Mouse (Mus musculus) heart, embryonic 12.5 days (tissue): ENCODE measurements around the gene Ppp1r32. TPM values are rescaled to one million over a fixed set of nuclear protein-coding genes. Genes with fewer than 3 reads are reported as not detected.

Experiments
- ATAC-seq: fragments of 200-750 bp; cut with Nextera tagmentation; 2 replicates; pipeline ENCODE4 v1.8.0; 2017; ENCODE audit warnings: moderate TSS enrichment, moderate library complexity; ENCODE audit not compliant: insufficient number of reproducible peaks, low FRiP score
- H3K27ac ChIP-seq: fragments of 300-500 bp; sonication (generic); 2 replicates; pipeline ENCODE4 v1.5.1; 2016; ENCODE audit warnings: mild to moderate bottlenecking, moderate library complexity; ENCODE audit not compliant: poor library complexity, severe bottlenecking
- H3K27me3 ChIP-seq: fragments of 300-500 bp; sonication (generic); replicated peaks from 2 replicates; pipeline ENCODE4 v1.6.1; 2016; ENCODE audit warnings: mild to moderate bottlenecking, moderate library complexity
- H3K36me3 ChIP-seq: fragments of 300-500 bp; sonication (generic); 2 replicates; pipeline ENCODE4 v1.6.1; 2016; ENCODE audit warnings: mild to moderate bottlenecking, moderate library complexity
- H3K4me1 ChIP-seq: fragments of 300-500 bp; sonication (generic); replicated peaks from 2 replicates; pipeline ENCODE4 v1.6.1; 2016; ENCODE audit warnings: mild to moderate bottlenecking
- H3K4me2 ChIP-seq: fragments of 300-500 bp; sonication (generic); 2 replicates; pipeline ENCODE4 v1.6.1; 2016; ENCODE audit warnings: mild to moderate bottlenecking, moderate library complexity
- H3K4me3 ChIP-seq: fragments of 300-500 bp; sonication (generic); 2 replicates; pipeline ENCODE4 v1.5.1; 2016; ENCODE audit warnings: mild to moderate bottlenecking
- H3K9ac ChIP-seq: fragments of 300-500 bp; sonication (generic); 2 replicates; pipeline ENCODE4 v1.6.1; 2016; ENCODE audit warnings: mild to moderate bottlenecking, moderate library complexity
- H3K9me3 ChIP-seq: fragments of 300-500 bp; sonication (generic); replicated peaks from 2 replicates; pipeline ENCODE4 v1.6.1; 2016; ENCODE audit warnings: mild to moderate bottlenecking, moderate library complexity
- whole genome bisulfite sequencing: fragments of 180-500 bp; shearing (Covaris S2); methylation state at CpG from one replicate; pipeline ENCODE4 v1.1.7; 2016; 5-methylcytosine and 5-hydroxymethylcytosine counted together
- polyA plus RNA-seq: library from polyadenylated mRNA; unstranded; fragments of >200 nt; fragmentation: Nextera tagmentation; extraction: Ambion mirVana; gene quantifications from 2 replicates; pipeline ENCODE4 v1.2.1, GENCODE M21; 2016

Gene Ppp1r32
- polyA plus RNA-seq = 0.14 TPM in 1 of 2 replicates, not detected in the other

DNA sequence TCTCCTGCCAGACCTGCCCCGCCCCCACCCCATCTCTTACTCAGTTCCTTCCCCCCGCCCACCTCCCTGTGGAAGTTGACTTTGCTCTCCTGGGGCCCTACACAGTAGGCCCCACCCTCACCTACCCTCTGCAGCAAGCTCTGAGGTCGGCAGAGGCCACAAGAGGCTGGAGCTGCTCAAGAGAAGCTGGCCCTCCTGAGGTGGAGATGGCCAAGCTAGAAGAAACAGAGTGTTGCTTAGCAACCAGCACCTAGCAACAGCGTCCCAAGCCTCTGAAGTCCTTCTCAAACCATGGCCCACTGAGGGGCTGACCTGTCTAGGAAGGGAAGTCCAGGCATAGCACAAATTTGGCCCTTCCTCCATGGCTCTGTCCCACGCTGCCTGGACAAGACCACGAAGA lies at the start of gene Ppp1r32:
Gene Ppp1r32, minus strand, starts transcription at position 226 of the 400 bp plus-strand sequence.
- peak; percentile 35; the same call in 1 of the 2 replicates for ATAC-seq
- H3K27me3 ChIP-seq = peaks cover 73% of the 10 kb centered on the region
- 27% methylated on average over 6 of the region's 6 CpGs for WGBS

DNA sequence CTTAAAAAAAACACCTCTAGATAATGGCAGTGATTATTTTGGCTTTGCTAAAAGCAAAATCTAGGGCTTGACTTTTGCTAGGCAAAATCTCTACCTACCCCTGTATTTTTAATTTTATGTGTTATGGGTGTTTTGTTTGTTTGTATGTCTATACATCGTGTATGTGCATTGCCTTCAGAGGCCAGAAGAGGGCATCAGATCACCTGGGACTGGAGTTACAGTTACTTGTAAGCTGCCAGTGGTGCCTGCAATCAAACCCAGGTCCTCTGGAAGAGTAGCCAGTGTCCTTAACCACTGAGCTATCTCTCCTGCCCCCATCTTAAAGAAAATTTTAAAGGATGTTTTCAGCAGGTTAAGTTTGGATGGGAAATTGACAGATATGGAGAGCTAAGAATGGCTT lies 47.4 kb upstream of the Ppp1r32 start:
- Histone ChIP-seq H3K27me3 (no peaks in the 10 kb centered on the region), H3K36me3 (peaks cover 57% of the 10 kb centered on the region), H3K4me2 (no peak overlapping the region), H3K27ac (no peak overlapping the region), H3K4me1 (peaks cover 13% of the 10 kb centered on the region), H3K4me3 (no peak overlapping the region), H3K9me3 (0 out of 2 replicates have a peak, but pooled peaks cover 2% of the 10 kb centered on the region), H3K9ac (no peak overlapping the region)
- 97% methylated on average over 1 of the region's 1 CpGs for WGBS
- no peak for ATAC-seq

More for the DNA sequence above, at the start of gene Ppp1r32:
- Histone ChIP-seq H3K9me3 (no peaks in the 10 kb centered on the region), H3K36me3 (no peaks in the 10 kb centered on the region), H3K4me3 (no peak within 1 kb of the TSS), H3K9ac (no peak within 1 kb of the TSS), H3K4me1 (peaks cover 13% of the 10 kb centered on the region), H3K27ac (no peak within 1 kb of the TSS), H3K4me2 (no peak within 1 kb of the TSS)

DNA sequence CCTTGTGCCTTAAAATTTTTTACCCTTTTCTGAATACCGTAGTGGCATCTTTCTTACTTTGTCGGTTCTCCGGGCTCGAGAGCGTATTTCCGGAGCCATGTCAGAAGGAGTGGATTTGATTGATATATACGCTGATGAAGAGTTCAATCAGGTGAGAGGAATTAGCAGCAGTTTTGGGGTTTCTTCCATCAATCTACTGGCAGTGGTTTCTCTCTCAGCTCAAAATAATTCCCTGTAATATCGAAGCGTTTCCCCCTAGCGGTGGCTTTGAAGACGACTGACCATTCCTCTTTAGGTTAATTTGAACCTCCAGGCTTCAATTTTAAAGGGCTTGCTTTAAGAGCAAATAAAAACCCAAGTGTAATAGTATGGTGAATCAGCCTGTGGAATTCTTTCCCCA lies 43.2 kb upstream of the Ppp1r32 start, which contains the start of gene Sdhaf2:
Gene Sdhaf2, minus strand, starts transcription at position 233 of the 400 bp plus-strand sequence.
- H3K9me3 ChIP-seq = 0 out of 2 replicates have a peak, but pooled peaks cover 2% of the 10 kb centered on the region
- H3K27me3 ChIP-seq = no peaks in the 10 kb centered on the region
- H3K4me1 ChIP-seq = peaks cover 29% of the 10 kb centered on the region
- H3K4me2 ChIP-seq = peak within 1 kb of the TSS; percentile 70
- WGBS = under 1% methylated on average over 11 of the region's 11 CpGs
- H3K36me3 ChIP-seq = peaks cover 25% of the 10 kb centered on the region
- peak within 1 kb of the TSS; percentile 89 for H3K4me3 ChIP-seq
- peak within 1 kb of the TSS; percentile 91 for H3K9ac ChIP-seq
- peak within 1 kb of the TSS; percentile 99 for H3K27ac ChIP-seq
- ATAC-seq = no peak

DNA sequence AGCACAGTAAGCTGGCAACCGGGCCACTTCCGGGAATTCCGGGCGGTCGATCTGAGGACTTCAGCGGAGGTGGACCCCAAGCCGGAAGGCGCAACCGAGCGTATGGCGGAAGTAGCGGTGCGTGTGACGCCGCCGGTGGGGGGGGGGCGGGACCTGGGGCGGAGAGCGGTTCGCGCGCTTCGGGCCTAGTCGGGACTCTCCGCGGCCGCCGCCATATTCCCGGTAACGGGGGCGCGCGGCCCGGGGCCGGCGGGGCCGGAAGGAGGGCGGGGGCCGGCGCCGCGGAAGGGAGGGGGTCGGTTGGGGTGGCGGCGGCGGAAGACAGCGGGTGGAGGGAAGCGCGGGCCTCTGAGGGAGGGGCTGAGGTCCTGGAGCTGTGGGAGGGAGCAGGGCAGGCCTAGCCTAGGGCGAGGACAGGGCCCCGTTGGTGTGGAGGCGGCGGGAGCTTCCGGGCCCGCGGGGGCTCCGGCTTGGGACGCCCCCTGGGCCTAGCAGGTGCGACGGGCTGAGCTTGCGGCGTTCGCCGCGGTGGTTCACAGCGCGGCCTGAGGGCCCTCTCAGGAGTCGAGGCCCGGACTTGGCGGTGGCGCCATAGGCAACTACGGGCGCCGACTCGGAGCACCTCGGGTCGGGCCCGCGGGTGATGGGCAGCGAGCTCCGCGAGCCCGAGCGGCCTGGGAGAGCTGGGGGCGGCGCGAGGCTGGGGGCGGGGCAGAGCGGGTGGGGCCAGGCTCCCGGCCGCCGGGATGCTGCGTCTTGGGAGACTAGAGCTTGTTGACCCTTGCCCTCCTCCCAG lies 42.6 kb upstream of the Ppp1r32 start, which contains the start of gene Cpsf7:
Gene Cpsf7, plus strand, starts transcription at position 161 of the 796 bp plus-strand sequence.
- Histone ChIP-seq H3K36me3 (peaks cover 19% of the 10 kb centered on the region), H3K4me3 (peak within 1 kb of the TSS; percentile 89), H3K4me1 (peaks cover 29% of the 10 kb centered on the region), H3K9ac (peak within 1 kb of the TSS; percentile 91), H3K4me2 (peak within 1 kb of the TSS; percentile 70), H3K9me3 (0 out of 2 replicates have a peak, but pooled peaks cover 2% of the 10 kb centered on the region), H3K27me3 (no peaks in the 10 kb centered on the region), H3K27ac (peak within 1 kb of the TSS; percentile 99)
- peak; percentile 95 for ATAC-seq
- WGBS = under 1% methylated on average over 73 of the region's 93 CpGs

DNA sequence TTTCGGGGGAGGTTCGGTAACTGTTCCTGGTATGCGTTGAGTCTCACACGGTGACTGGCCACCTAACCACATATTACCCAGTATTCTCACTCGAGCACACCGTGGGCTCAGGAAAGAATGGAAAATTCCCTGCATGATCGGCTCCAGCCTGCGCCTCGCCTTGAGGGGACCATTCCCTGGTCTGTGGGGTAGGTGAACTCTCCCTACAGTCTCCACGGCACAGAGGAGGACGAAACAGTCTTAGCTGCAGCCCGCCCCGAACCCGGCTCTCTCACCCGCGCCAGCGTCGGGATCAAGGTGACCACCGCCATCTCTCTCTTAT lies 42.0 kb upstream of the Ppp1r32 start:
- H3K4me3 ChIP-seq = peak overlapping the region; percentile 89
- 2% methylated on average over 19 of the region's 19 CpGs for WGBS
- no peaks in the 10 kb centered on the region for H3K27me3 ChIP-seq
- no peak for ATAC-seq
- H3K9ac ChIP-seq = peak overlapping the region; percentile 91
- H3K4me1 ChIP-seq = peaks cover 29% of the 10 kb centered on the region
- H3K9me3 ChIP-seq = no peaks in the 10 kb centered on the region
- peaks cover 15% of the 10 kb centered on the region for H3K36me3 ChIP-seq
- peak overlapping the region; percentile 70 for H3K4me2 ChIP-seq
- peak overlapping the region; percentile 99 for H3K27ac ChIP-seq

DNA sequence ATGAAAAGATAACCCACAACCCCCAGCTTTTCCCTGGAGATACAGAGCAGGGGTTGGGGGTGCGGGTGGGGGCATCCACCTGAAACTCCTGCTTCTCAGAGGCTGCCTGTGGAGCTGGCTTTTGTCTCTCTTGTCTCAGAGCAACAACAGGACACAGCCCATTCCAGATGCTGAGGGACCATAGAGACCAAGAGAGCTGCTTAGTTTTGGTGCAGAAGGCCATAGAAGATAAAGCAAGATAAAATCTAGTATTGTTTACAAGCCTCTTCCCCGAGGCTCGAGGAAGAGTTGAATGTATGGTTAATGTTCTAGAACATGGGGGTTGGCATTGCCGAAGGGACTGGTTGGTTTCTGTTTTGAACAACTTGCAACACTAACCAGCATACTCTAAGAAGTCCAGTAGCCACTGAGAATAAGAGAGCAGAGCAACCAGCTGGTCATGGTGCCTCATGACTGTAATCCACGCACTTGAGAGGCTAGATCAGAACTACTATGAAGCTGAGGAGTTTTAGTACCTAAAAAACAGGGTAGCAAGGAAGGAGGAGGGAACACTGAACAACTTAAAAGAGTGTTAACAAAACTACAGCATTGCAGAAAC lies 40.9 kb upstream of the Ppp1r32 start:
- Histone ChIP-seq H3K36me3 (peaks cover 11% of the 10 kb centered on the region), H3K9me3 (no peaks in the 10 kb centered on the region), H3K27ac (no peak overlapping the region), H3K4me3 (peak overlapping the region; percentile 6; the same call in 1 of the 2 replicates), H3K4me1 (peaks cover 29% of the 10 kb centered on the region), H3K4me2 (0 out of 2 replicates have a peak overlapping the region, but pooled peaks have one; percentile 22), H3K27me3 (no peaks in the 10 kb centered on the region), H3K9ac (no peak overlapping the region)
- WGBS = 64% methylated on average over 5 of the region's 5 CpGs
- ATAC-seq = no peak

DNA sequence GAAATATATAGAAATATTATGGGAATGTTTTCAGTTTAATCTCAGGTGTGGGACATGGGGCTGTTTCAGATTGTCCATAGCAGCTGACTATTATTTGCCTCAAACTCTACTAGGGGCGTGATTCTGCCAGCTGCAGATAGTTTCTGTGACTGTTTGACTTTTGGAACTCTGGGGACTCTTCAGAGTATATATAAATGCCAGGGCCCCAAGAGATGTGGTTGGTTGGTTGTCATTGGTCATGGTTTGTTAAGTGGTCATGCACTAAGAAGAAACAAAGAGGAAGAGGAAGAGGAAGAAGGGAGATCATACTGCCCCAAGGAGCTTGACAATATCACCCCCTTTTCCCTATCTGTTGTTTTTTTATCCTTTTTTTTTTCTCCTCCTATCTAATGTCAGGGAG lies 39.2 kb upstream of the Ppp1r32 start:
- 77% methylated on average over 1 of the region's 1 CpGs for WGBS
- H3K36me3 ChIP-seq = peaks cover 12% of the 10 kb centered on the region
- peaks cover 26% of the 10 kb centered on the region for H3K4me1 ChIP-seq
- H3K27me3 ChIP-seq = no peaks in the 10 kb centered on the region
- H3K4me2 ChIP-seq = no peak overlapping the region
- H3K9ac ChIP-seq = no peak overlapping the region
- ATAC-seq = no peak
- H3K9me3 ChIP-seq = no peaks in the 10 kb centered on the region
- H3K4me3 ChIP-seq = no peak overlapping the region
- no peak overlapping the region for H3K27ac ChIP-seq

DNA sequence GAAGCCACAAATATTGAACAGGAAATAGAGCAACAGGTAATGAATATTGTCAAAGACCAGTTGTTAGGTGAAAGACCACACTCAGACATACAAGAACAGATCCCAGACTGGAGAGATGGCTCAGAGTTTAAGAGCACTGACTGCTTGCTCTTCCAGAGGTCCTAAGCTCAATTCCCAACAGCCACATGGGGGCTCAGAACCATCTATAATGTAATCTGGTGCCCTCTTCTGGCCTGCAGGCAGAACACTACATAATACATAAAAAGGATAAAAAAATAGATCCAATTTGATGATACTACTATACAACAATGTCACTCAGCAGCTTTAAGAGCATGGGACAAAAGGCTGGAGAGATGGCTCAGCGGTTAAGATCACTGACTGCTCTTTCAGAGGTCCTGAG lies 37.6 kb upstream of the Ppp1r32 start:
- no peak for ATAC-seq

DNA sequence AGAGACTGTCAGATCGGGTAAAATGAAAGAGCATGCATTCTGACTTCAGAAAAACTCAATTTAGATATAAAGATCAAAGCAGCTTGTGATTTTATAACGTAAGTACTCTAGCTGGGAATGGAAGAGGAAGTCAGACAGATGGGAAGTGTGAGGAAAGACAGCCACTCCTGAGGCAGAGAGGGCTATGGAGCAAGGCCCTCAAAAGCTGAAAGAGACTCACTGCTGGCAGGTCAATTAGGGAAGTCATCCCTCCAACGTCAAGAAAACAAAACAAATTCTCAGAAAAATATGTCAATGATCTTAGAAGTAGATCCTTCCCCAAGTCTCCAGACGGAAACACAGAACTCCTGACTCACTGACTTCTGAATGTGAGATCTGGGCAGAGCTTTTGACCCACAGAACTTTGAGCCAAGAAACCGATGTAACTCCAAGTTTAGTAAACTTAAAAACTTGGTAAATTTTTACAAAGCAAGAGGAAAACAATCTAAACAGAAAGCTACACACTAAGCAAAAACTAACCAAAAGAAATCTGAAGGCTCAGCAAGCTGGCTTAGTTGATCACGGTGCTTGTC lies 28.1 kb upstream of the Ppp1r32 start:
- no peaks in the 10 kb centered on the region for H3K27me3 ChIP-seq
- H3K36me3 ChIP-seq = peaks cover 56% of the 10 kb centered on the region

More for the DNA sequence above, 37.6 kb upstream of the Ppp1r32 start:
- Histone ChIP-seq H3K4me1 (peaks cover 19% of the 10 kb centered on the region), H3K4me2 (no peak overlapping the region), H3K27me3 (no peaks in the 10 kb centered on the region), H3K4me3 (no peak overlapping the region), H3K27ac (no peak overlapping the region), H3K36me3 (peaks cover 24% of the 10 kb centered on the region), H3K9ac (no peak overlapping the region), H3K9me3 (no peaks in the 10 kb centered on the region)
- 46% methylated on average over 1 of the region's 1 CpGs for WGBS

DNA sequence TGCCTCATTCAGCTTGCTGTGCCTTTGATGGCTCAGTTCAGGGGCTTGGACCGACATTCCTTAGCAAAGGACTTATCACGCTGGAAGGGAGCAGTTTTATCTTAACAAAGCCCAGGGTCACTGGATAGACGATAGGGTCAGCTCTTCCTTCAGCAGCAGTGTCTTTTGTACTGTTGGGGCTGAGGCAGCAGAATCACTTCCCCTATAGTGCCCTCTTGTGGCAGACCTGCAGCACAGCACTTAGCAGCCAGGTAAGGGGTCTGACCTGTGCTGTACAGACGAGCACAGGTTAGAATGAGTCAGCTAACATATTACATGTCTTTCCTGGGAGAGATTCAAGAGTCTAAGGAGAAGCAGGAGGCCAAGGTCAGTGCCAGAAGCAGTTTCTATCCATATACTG lies 19.8 kb upstream of the Ppp1r32 start:
- Histone ChIP-seq H3K4me2 (no peak overlapping the region), H3K27ac (no peak overlapping the region), H3K27me3 (no peaks in the 10 kb centered on the region), H3K4me3 (no peak overlapping the region), H3K9ac (no peak overlapping the region), H3K9me3 (no peaks in the 10 kb centered on the region), H3K4me1 (0 out of 2 replicates have a peak, but pooled peaks cover under 1% of the 10 kb centered on the region), H3K36me3 (peaks cover 67% of the 10 kb centered on the region)
- 7% methylated on average over 4 of the region's 4 CpGs for WGBS
- peak; percentile 77; the same call in 1 of the 2 replicates for ATAC-seq

More for the DNA sequence above, 28.1 kb upstream of the Ppp1r32 start:
- no peaks in the 10 kb centered on the region for H3K9me3 ChIP-seq
- WGBS = 78% methylated on average over 6 of the region's 6 CpGs
- no peak overlapping the region for H3K4me2 ChIP-seq
- no peaks in the 10 kb centered on the region for H3K4me1 ChIP-seq
- ATAC-seq = no peak
- H3K27ac ChIP-seq = no peak overlapping the region
- no peak overlapping the region for H3K4me3 ChIP-seq
- H3K9ac ChIP-seq = no peak overlapping the region

DNA sequence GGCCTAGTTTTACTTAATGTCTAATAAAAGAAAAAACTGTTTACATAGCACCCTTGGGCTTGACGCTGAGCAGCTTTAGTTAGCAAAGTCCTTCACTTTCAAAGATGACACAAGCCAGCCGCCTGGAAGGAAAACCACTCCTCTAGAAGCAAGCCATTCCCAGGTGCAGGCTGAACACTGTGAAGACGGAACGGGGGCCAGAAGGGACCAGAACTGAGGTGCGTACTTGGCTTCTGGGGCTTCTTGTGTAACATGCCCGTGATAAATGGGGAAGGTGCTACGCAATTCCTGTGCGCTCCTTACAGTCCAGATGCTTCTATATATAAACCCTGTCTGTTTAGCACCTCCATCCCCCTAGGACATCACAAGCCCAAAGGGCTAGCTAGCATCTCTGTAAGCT lies 17.9 kb upstream of the Ppp1r32 start:
- Histone ChIP-seq H3K4me2 (no peak overlapping the region), H3K27ac (no peak overlapping the region), H3K4me3 (no peak overlapping the region), H3K9me3 (no peaks in the 10 kb centered on the region), H3K4me1 (0 out of 2 replicates have a peak, but pooled peaks cover 3% of the 10 kb centered on the region), H3K36me3 (peaks cover 53% of the 10 kb centered on the region), H3K9ac (peak overlapping the region; percentile 8; the same call in 1 of the 2 replicates), H3K27me3 (0 out of 2 replicates have a peak, but pooled peaks cover 4% of the 10 kb centered on the region)
- no peak for ATAC-seq
- WGBS = 85% methylated on average over 8 of the region's 8 CpGs
